Mouse (Mus musculus) midbrain, embryonic 10.5 days (tissue): ENCODE results near the gene Rmnd1. TPM values are rescaled to one million over a fixed set of nuclear protein-coding genes. Genes with fewer than 3 reads are reported as not detected.

Experiments used
- DNase-seq: peaks from one replicate; pipeline ENCODE4 v3.0.0-alpha.2; 2017; ENCODE audit warnings: low spot score
- H3K27ac ChIP-seq: fragments of 300-500 bp; sonication (generic); replicated peaks from 2 replicates; pipeline ENCODE4 v1.5.1; 2016; ENCODE audit warnings: mild to moderate bottlenecking
- H3K27me3 ChIP-seq: fragments of 300-500 bp; sonication (generic); 2 replicates; pipeline ENCODE4 v1.6.1; 2016; ENCODE audit warnings: low read depth, mild to moderate bottlenecking; ENCODE audit not compliant: poor library complexity, severe bottlenecking
- H3K36me3 ChIP-seq: fragments of 300-500 bp; sonication (generic); 2 replicates; pipeline ENCODE4 v1.6.1; 2016; ENCODE audit warnings: mild to moderate bottlenecking, moderate library complexity
- H3K4me1 ChIP-seq: fragments of 300-500 bp; sonication (generic); 2 replicates; pipeline ENCODE4 v1.6.1; 2016
- H3K4me3 ChIP-seq: fragments of 300-500 bp; sonication (generic); 2 replicates; pipeline ENCODE4 v1.5.1; 2016; ENCODE audit warnings: mild to moderate bottlenecking, moderate library complexity
- H3K9me3 ChIP-seq: fragments of 300-500 bp; sonication (generic); replicated peaks from 2 replicates; pipeline ENCODE4 v1.6.1; 2016; ENCODE audit warnings: mild to moderate bottlenecking
- WGBS: fragments of 180-500 bp; shearing (Covaris S2); methylation state at CpG from one replicate; pipeline ENCODE4 v1.1.7; 2016; 5-methylcytosine and 5-hydroxymethylcytosine counted together
- polyA plus RNA-seq: library from polyadenylated mRNA; unstranded; fragments of >200 nt; fragmentation: Nextera tagmentation; extraction: Ambion mirVana; gene quantifications from 2 replicates; pipeline ENCODE4 v1.2.1, GENCODE M21; 2016

Gene Rmnd1
- polyA plus RNA-seq, 1 experiment from 2014 or later = 48.9 TPM

- H3K4me1 ChIP-seq = peaks cover 24% of the 10 kb centered on the region
- WGBS = 14% methylated on average over 5 of the region's 5 CpGs
- peak overlapping the region; percentile 76 for H3K4me3 ChIP-seq
- H3K9me3 ChIP-seq = no peaks in the 10 kb centered on the region
- peak overlapping the region; percentile 89 for H3K27ac ChIP-seq
- DNase-seq = no peak
- H3K27me3 ChIP-seq = no peaks in the 10 kb centered on the region
- H3K36me3 ChIP-seq = peaks cover 32% of the 10 kb centered on the region
Observed at GRCm38 (mm10) chr10:4431746-4432122, 454 bp downstream of the Rmnd1 start.

GRCm38 (mm10) chr10:4430826-4431225 is 1.4 kb downstream of the Rmnd1 start:
- 87% methylated on average over 3 of the region's 3 CpGs for WGBS
- Histone ChIP-seq H3K4me3 (peak overlapping the region; percentile 76), H3K9me3 (no peaks in the 10 kb centered on the region), H3K27ac (no peak overlapping the region), H3K36me3 (peaks cover 36% of the 10 kb centered on the region), H3K4me1 (peaks cover 24% of the 10 kb centered on the region), H3K27me3 (no peaks in the 10 kb centered on the region)
- DNase-seq = no peak

GRCm38 (mm10) chr10:4430399-4430798 is 1.8 kb downstream of the Rmnd1 start:
- Histone ChIP-seq H3K27ac (no peak overlapping the region), H3K4me1 (peaks cover 24% of the 10 kb centered on the region), H3K27me3 (no peaks in the 10 kb centered on the region), H3K4me3 (peak overlapping the region; percentile 17; the same call in 1 of the 2 replicates), H3K36me3 (peaks cover 36% of the 10 kb centered on the region), H3K9me3 (no peaks in the 10 kb centered on the region)
- 90% methylated on average over 8 of the region's 8 CpGs for WGBS
- DNase-seq = no peak

- Histone ChIP-seq H3K27ac (no peak overlapping the region), H3K9me3 (no peaks in the 10 kb centered on the region), H3K36me3 (peaks cover 83% of the 10 kb centered on the region), H3K4me1 (no peaks in the 10 kb centered on the region), H3K27me3 (no peaks in the 10 kb centered on the region), H3K4me3 (no peak overlapping the region)
- no peak for DNase-seq
- WGBS = 83% methylated on average over 8 of the region's 8 CpGs
Observed at GRCm38 (mm10) chr10:4425245-4425644, 6.9 kb downstream of the Rmnd1 start.

GRCm38 (mm10) chr10:4407191-4407590 is 25.0 kb downstream of the Rmnd1 start:
- DNase-seq = no peak
- 95% methylated on average over 1 of the region's 1 CpGs for WGBS
- Histone ChIP-seq H3K27ac (no peak overlapping the region), H3K4me3 (no peak overlapping the region), H3K9me3 (no peaks in the 10 kb centered on the region), H3K27me3 (no peaks in the 10 kb centered on the region), H3K36me3 (peaks cover 89% of the 10 kb centered on the region), H3K4me1 (no peaks in the 10 kb centered on the region)

GRCm38 (mm10) chr10:4405511-4405910 is 26.7 kb downstream of the Rmnd1 start:
- Histone ChIP-seq H3K36me3 (peaks cover 84% of the 10 kb centered on the region), H3K27me3 (no peaks in the 10 kb centered on the region), H3K4me3 (no peak overlapping the region), H3K27ac (no peak overlapping the region), H3K4me1 (no peaks in the 10 kb centered on the region), H3K9me3 (no peaks in the 10 kb centered on the region)
- 94% methylated on average over 5 of the region's 5 CpGs for WGBS
- no peak for DNase-seq

- no peak overlapping the region for H3K27ac ChIP-seq
- no peak for DNase-seq
- no peaks in the 10 kb centered on the region for H3K4me1 ChIP-seq
- no peak overlapping the region for H3K4me3 ChIP-seq
- H3K9me3 ChIP-seq = no peaks in the 10 kb centered on the region
- H3K36me3 ChIP-seq = peaks cover 84% of the 10 kb centered on the region
- 67% methylated on average over 5 of the region's 5 CpGs for WGBS
- H3K27me3 ChIP-seq = no peaks in the 10 kb centered on the region
Observed at GRCm38 (mm10) chr10:4404895-4405491, 27.2 kb downstream of the Rmnd1 start.

GRCm38 (mm10) chr10:4398058-4398457 is 34.1 kb downstream of the Rmnd1 start:
- Histone ChIP-seq H3K27ac (no peak overlapping the region), H3K36me3 (peaks cover 84% of the 10 kb centered on the region), H3K27me3 (no peaks in the 10 kb centered on the region), H3K4me3 (no peak overlapping the region), H3K4me1 (no peaks in the 10 kb centered on the region), H3K9me3 (no peaks in the 10 kb centered on the region; the same call in 1 of the 2 replicates)
- no peak for DNase-seq
- WGBS = 94% methylated on average over 5 of the region's 5 CpGs

- H3K36me3 ChIP-seq = peaks cover 74% of the 10 kb centered on the region
- no peaks in the 10 kb centered on the region for H3K27me3 ChIP-seq
- WGBS = 92% methylated on average over 3 of the region's 3 CpGs
- H3K27ac ChIP-seq = no peak overlapping the region
- peaks cover 7% of the 10 kb centered on the region for H3K4me1 ChIP-seq
- DNase-seq = no peak
- H3K4me3 ChIP-seq = no peak overlapping the region
- no peaks in the 10 kb centered on the region; the same call in 1 of the 2 replicates for H3K9me3 ChIP-seq
Observed at GRCm38 (mm10) chr10:4395321-4395720, 36.9 kb downstream of the Rmnd1 start.

- Histone ChIP-seq H3K4me1 (peaks cover 25% of the 10 kb centered on the region), H3K27me3 (no peaks in the 10 kb centered on the region), H3K4me3 (no peak overlapping the region), H3K9me3 (no peaks in the 10 kb centered on the region; the same call in 1 of the 2 replicates), H3K36me3 (peaks cover 48% of the 10 kb centered on the region), H3K27ac (no peak overlapping the region)
- DNase-seq = no peak
- 69% methylated on average over 6 of the region's 6 CpGs for WGBS
Observed at GRCm38 (mm10) chr10:4391851-4392250, 40.3 kb downstream of the Rmnd1 start.

GRCm38 (mm10) chr10:4391076-4391475 is 41.1 kb downstream of the Rmnd1 start:
- peaks cover 40% of the 10 kb centered on the region for H3K36me3 ChIP-seq
- no peak for DNase-seq
- H3K4me1 ChIP-seq = peaks cover 27% of the 10 kb centered on the region
- no peak overlapping the region for H3K27ac ChIP-seq
- no peaks in the 10 kb centered on the region for H3K27me3 ChIP-seq
- 82% methylated on average over 5 of the region's 5 CpGs for WGBS
- no peak overlapping the region for H3K4me3 ChIP-seq
- no peaks in the 10 kb centered on the region for H3K9me3 ChIP-seq

- H3K27me3 ChIP-seq = no peaks in the 10 kb centered on the region
- 82% methylated on average over 2 of the region's 2 CpGs for WGBS
- H3K4me1 ChIP-seq = peaks cover 32% of the 10 kb centered on the region
- no peak overlapping the region for H3K27ac ChIP-seq
- H3K4me3 ChIP-seq = 0 out of 2 replicates have a peak overlapping the region, but pooled peaks have one; percentile 11
- DNase-seq = no peak
- H3K36me3 ChIP-seq = peaks cover 35% of the 10 kb centered on the region
- H3K9me3 ChIP-seq = no peaks in the 10 kb centered on the region
Observed at GRCm38 (mm10) chr10:4390550-4390949, 41.6 kb downstream of the Rmnd1 start.

- Histone ChIP-seq H3K4me1 (peaks cover 32% of the 10 kb centered on the region), H3K9me3 (no peaks in the 10 kb centered on the region), H3K27me3 (no peaks in the 10 kb centered on the region), H3K4me3 (peak overlapping the region; percentile 96), H3K36me3 (peaks cover 25% of the 10 kb centered on the region), H3K27ac (no peak overlapping the region)
- 76% methylated on average over 5 of the region's 5 CpGs for WGBS
- no peak for DNase-seq
Observed at GRCm38 (mm10) chr10:4389461-4390112, 42.6 kb downstream of the Rmnd1 start.
